Mouse (Mus musculus): Measurements from ENCODE around the gene Ssmem1.

The Ssmem1 gene

DNA sequence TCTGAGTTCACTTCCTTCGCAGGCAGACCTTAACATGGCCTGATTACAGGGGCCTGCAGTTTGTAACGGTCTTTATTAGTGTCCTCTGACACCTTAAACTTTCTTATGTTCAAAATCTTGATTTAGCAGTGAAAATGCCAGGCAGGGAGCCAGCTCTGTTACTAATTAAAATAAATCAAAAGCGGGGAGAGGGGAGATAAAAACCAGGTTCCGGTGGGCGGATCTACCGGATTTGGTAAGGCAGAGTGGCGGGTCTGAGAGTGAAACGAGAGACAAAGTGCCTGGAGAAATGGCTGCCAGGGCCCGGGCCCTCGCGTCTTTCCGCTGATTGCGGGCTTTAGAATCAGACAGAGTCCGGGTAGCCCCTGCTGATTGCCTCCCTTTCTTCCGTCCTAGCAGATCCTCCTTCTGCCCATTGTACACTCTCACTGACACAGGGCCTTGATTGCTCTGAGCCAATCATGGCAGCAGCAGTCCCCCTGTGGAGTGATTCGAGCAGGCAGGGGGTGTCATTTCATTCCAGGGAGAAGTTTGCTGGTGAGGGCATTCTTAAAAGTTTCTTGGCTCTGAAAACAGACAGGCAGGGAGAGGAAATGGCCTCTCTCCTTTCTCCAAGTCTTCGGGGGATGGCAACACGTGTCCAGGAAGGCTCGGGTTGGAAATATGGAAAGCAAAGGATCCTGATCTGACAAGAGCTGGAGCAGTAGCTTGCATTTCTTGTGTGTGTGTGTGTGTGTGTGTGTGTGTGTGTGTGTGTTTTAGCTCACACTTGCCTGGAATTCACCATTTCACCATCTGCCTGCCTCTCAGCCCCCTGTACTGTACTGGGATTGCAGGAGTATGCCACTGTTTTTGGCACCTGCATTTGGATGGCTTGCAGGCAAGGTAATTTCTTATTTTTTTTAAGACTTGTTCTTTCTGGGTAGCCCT is 17.2 kb downstream of the Ssmem1 start:
- peak; percentile 26 for DNase-seq

- DNase-seq: no peak
Observed at GRCm38 (mm10) chr6:30528800-30529199, 19.2 kb downstream of the Ssmem1 start.

DNA sequence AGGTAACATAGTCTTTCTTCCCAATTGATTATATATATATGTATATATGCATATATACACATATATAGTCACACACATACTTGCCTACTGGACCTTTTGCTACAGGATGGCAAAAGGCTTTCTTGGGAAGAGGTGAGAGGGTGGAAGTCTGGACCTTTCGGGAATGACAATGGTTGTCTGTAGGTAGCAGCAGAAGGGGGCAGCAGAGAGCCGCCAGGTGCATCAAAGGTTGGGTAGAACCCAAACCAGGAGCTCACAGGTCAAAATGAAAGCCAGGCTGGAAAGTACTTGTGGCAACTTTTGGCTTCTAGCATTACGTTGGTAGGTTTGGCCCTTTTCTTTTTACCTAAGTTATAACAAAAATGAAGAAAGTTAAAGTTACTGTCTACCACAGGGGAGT is 25.7 kb downstream of the Ssmem1 start:
- peak; percentile 61 for DNase-seq

DNA sequence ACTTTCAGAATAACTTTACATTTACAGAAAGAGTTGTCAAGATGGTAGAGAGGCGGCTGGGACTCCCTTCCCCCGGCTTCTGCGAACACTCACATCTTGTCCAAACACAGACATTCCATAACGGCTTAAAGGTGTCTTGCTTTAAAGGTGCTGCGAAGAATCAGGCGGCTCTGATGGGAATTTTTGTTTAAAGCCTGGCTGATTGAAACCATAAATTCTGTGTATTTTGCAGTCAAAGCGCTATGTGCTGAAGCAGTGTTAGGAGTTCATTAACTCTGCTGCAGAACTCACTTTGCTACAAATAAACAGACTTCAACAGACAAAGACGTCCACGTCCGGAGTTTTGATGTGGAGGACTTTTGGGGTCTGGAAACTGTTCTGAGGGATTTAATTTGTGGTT is 28.6 kb downstream of the Ssmem1 start:
- DNase-seq: no peak

DNA sequence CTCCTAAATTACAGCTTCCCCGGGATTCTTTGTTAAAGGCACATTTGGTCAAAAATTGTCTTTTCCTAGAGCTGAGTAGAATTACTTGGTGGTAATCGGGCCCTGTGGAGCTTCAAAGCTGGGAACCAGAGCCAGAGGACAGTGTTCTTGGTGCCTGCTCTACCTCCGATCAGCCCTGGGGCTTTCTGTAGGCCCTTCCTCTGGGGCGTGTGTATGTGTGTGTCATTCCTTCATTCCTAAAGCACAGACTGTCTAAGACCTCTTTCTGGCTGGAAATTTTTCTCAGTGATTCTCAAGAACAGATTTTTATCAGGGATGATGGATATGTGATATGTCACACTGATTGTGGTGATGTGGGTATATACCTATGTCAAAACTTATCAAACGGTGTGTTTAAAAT is 29.2 kb downstream of the Ssmem1 start:
- DNase-seq: no peak

DNA sequence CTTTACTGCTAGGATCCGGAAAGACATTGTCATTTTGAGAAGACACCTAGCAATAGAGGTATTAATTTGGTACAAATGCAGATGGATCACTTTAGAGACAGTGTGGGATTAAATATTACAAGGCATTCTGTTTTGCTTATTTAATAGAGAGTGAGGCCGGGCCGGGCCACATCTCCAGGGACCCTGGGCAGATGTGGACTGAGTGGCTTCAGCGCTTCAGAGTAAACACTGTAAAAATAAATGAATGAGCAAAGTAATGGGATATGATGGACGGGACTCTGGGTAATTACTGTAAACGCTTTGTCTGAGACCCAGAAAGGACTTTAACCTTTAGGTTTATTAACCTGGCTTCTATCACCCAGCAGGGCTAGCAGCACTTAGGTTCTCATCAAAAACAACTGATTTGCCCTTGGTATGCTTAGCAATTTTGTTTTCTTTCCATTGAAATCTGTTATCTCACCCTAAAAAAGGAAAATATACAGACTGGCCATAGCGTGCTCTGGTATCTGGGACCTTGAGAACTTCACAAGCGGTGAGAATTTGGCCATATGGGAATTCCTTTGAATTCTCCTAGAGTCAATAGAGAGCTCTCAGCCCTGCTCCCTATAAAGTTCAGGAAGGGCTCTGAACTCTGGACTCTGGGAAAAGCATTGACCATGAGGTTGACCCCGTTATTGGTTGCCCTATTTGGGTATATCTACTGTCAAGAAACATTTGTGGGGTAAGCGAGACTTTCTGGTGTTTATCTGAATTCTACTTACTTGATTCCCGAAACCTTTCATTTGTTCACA is 31.6 kb downstream of the Ssmem1 start, which contains the start of gene Cpa2:
TSS of gene Cpa2 (plus strand) at position 574 of the 791 bp plus-strand sequence.
- DNase-seq: no peak

DNA sequence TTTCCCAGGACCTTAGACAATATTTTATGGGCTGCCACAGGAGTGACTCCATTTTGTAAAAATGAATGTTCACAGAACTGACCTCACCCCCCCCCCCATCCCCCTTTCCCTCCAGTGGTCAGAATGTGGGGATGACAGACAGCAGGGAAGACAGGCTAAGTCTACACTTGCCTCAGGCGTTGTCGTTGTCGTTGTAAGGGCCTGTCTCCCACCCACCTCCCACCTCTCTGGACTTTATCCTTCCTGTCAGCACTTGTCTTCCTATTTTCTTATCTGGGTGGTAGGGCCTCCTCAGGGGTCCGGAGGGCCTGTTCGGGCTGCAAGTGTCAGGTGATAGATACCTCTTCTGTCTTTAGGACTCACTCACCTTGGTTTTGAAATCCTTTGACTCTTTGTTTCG is 32.6 kb downstream of the Ssmem1 start:
- no peak for DNase-seq

- DNase-seq: no peak
Observed at GRCm38 (mm10) chr6:30543077-30543476, 33.4 kb downstream of the Ssmem1 start.

- DNase-seq: no peak
Observed at GRCm38 (mm10) chr6:30543851-30544250, 34.2 kb downstream of the Ssmem1 start.

GRCm38 (mm10) chr6:30545689-30546088 is 36.0 kb downstream of the Ssmem1 start:
- no peak for DNase-seq

DNA sequence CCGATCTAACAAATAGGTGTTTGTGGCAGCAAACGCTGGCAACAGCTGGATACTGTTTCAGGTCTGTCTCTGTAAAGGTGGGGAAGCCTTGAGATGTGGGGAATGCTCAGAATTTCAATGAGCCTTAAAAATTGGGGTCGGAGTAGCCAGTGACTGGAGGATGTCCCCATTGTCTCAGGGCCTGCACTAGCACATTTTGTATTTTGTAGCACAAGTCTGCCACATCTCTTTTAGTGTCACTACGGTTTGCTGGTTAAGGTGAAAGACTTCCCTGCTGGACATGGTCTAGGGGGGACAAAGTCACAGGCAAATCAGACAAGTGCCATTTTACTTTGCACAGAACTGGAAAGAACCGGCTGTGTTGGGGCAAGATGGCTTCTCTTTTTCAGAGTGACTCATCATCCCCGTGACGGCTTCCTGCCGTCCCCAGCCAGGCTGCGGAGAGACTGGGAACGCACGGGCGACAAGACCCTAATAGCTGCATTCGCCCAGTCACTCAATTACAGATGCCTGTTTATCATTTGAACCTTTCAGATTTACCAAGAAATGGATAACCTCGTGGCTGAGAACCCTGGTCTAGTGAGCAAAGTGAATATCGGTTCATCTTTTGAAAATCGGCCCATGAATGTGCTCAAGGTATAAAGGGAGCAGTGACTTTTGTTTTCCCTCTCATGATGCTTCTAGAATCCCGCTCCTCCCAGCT is 37.1 kb downstream of the Ssmem1 start:
- DNase-seq: peak; percentile 34

GRCm38 (mm10) chr6:30547274-30547645 is 37.6 kb downstream of the Ssmem1 start:
- DNase-seq: no peak

DNA sequence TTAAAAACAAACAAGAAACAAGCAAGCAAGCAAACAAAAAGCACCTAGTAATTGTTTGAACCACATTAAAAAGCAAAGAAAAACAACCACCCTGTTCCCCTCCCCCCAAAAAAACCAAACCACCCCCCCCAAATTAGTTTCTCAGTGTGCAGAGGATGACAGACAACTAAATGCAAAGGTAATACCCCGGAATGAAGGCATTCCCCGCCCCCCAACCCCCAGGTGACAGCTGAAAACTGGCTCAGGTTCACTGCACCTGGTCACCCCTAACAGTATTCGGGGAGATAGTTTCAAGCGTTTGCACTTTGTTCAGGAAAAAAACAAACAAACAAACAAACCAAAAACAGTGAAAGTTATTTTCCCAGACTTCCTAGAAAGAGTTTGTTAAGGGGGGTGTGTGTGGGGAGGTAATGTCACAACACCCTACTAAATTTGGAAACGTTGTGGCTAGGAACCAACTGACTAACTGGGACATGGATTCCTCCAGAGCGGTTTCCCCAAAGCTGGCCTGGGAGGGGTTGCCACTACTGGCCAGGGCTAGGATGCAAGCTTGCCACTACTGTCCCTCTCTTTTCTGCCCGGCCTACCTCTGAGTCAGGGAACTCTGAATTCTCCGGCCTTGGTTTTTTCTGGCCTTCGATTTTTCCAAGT is 38.1 kb downstream of the Ssmem1 start:
- no peak for DNase-seq

GRCm38 (mm10) chr6:30549231-30549761 is 39.6 kb downstream of the Ssmem1 start:
- DNase-seq: no peak

GRCm38 (mm10) chr6:30550496-30551192 is 41.0 kb downstream of the Ssmem1 start:
- no peak for DNase-seq

GRCm38 (mm10) chr6:30551193-30551515 is 41.5 kb downstream of the Ssmem1 start:
- no peak for DNase-seq

GRCm38 (mm10) chr6:30551644-30552580 is 42.3 kb downstream of the Ssmem1 start:
- DNase-seq: no peak

- DNase-seq: no peak
Observed at GRCm38 (mm10) chr6:30552628-30553027, 43.0 kb downstream of the Ssmem1 start.

DNA sequence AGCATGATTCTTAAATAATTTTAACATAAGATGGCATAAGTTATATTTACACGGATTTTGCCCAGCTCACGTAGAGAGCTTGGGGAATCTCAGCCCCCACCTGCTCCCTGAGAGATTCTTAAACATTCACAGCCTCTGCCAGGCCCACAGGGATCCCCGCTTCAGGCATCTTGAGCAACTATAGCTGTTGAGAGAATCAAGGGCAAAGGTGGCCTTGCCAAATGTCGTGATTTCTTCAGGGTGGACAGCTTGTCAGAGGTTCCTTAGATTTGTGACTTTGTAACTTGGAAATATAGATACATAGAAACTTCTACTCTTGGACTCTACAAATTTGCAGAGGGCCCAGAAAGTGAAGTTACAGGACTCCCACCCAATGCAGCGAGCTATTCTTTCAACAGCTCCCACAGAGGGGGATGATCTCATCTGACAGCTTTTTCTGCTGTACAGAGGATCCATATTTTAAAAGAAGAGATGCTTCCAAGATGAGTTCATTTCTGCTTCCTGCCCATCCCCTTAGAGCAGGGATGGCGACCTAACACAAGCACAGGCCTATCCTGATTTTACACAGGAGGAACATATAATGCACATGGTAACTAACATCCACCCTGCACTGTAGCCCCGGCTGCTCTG is 43.8 kb downstream of the Ssmem1 start:
- DNase-seq: no peak

DNA sequence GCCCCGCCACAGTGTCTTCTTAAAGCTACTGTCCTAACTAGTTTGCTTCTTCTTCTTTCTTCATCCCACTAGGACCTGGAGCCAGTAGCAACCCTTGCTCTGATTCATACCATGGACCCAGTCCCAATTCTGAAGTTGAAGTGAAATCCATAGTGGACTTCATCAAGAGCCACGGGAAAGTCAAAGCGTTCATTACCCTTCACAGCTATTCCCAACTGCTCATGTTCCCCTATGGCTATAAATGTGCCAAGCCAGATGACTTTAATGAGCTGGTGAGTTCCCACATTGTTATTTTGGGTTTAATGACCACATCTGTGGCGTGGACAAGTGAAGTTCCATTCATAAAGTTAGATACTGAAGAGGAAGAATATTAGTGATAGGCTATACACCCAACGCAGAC is 44.4 kb downstream of the Ssmem1 start:
- DNase-seq: no peak
